Mouse (Mus musculus): ENCODE results near the gene Taar7f. TPM values are rescaled to one million over a fixed set of nuclear protein-coding genes. Genes with fewer than 3 reads are reported as not detected.

Taar7f gene
- not detected in 2 replicates for polyA plus RNA-seq (2012; rRNA removed)

DNA sequence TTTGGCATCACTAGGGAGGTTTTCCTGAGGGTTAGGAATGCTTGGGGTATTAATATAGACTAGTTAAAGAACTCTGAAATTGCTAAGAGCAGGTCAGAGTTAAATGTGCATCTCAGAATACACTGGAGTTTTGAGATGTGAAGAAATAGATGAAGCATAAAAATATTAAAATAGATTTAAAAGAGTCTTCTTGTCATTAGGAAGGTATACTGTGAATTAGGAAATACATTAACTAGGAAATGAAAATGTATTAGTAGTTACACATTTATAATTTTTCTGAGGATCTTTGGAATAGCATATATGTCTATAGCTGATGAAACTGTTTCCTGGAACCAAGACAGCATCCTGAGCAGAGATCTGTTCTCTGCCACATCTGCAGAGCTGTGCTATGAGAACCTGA, at the start of gene Taar7f:
Gene Taar7f, plus strand, starts transcription at position 301 of the 400 bp plus-strand sequence.
- DNase-seq, result no peak
- TF ChIP-seq CTCF (conservative IDR thresholded peaks at IDR 0.05; ENCODE audit: insufficient read depth, insufficient read length, low read depth, low read length), result no peak
- no peak for TF ChIP-seq POLR2A (IDR thresholded peaks at IDR 0.05; ENCODE audit: low read depth, low read length)
- H3K4me1 ChIP-seq (ENCODE audit: control insufficient read depth, insufficient read depth, low read length), result no peaks in the 10 kb centered on the region
- H3K4me3 ChIP-seq (ENCODE audit: insufficient read depth, low read depth, low read length), result no peak within 1 kb of the TSS
- H3K27ac ChIP-seq (ENCODE audit: insufficient read depth, low read depth, low read length), result no peak within 1 kb of the TSS
- H3K27me3 ChIP-seq (replicated peaks; ENCODE audit: control insufficient read depth, insufficient read depth, low read length), result no peaks in the 10 kb centered on the region; the same call in 1 of the 2 replicates
- H3K36me3 ChIP-seq (ENCODE audit: control insufficient read depth, insufficient read depth, low read length), result no peaks in the 10 kb centered on the region

DNA sequence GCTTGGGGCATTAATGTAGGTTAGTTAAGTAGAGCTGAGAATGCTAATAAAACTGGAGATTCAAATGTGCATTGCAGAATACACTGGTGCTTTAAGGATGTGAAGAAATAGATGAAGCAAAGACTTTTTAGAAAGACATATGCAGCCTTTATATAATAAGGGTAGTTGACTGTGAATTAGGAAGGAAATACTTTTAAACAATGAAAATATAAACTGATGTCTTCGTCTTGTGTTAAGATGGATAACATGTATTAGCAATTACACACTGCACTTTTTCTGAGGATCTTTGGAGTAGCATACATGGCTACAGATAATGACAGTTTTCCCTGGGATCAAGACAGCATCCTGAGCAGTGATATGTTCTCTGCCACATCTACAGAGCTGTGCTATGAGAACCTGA, 49.7 kb upstream of the Taar7f start, which contains the start of gene Taar7b:
Gene Taar7b, plus strand, starts transcription at position 301 of the 400 bp plus-strand sequence.
- WGBS, result 73% methylated on average over 1 of the region's 1 CpGs
- DNase-seq, result no peak
- Histone ChIP-seq H3K27ac (ENCODE audit: insufficient read depth, low read depth, low read length) (no peak within 1 kb of the TSS), H3K36me3 (ENCODE audit: control insufficient read depth, insufficient read depth, low read length) (no peaks in the 10 kb centered on the region), H3K27me3 (replicated peaks; ENCODE audit: control insufficient read depth, insufficient read depth, low read length) (no peaks in the 10 kb centered on the region), H3K4me3 (ENCODE audit: insufficient read depth, low read depth, low read length) (no peak within 1 kb of the TSS), H3K4me1 (ENCODE audit: control insufficient read depth, insufficient read depth, low read length) (no peaks in the 10 kb centered on the region)
- TF ChIP-seq POLR2A (IDR thresholded peaks at IDR 0.05; ENCODE audit: low read depth, low read length) (no peak), CTCF (conservative IDR thresholded peaks at IDR 0.05; ENCODE audit: insufficient read depth, insufficient read length, low read depth, low read length) (no peak)

DNA sequence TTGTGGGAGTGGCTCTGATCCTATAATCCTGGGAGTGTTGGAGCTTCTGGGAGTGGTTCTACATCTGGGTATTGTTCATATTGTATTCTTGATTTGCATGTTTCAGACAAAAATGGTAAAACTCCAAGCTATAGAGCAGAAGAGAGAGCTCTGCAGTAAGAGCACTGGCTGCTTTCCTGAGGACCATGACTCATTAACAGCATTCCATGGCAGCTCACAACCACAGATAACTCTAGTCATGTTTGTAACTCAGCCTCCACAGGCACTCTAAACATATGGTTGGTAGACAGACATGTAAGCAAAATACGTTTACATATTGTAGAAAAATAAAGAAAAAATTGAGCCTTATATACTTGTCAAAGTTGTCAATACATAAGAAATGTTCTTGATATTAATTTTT, 42.9 kb upstream of the Taar7f start:
- no peak for TF ChIP-seq POLR2A (IDR thresholded peaks at IDR 0.05; ENCODE audit: low read depth, low read length)
- TF ChIP-seq CTCF (conservative IDR thresholded peaks at IDR 0.05; ENCODE audit: insufficient read depth, insufficient read length, low read depth, low read length), result no peak
- WGBS, result 81% methylated on average over 1 of the region's 1 CpGs

DNA sequence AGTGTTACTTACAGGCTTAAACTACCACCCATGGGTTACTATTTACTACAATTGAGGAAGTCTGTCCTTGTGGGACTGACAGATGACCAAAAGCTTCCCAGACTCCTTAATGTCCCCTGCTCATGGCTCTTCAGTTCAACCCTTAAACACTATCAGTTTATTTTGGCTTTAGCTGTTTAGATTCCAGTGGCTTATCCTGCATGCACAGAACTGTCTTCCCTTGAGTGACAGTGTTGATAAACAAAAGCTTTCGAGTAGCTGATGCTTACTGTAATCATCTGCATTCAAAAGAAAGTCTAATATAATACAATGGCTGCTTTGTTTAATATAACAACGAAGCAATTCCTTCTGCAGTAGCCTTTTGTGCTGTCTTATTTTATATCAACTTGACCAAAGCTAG, 42.3 kb upstream of the Taar7f start:
- no peaks in the 10 kb centered on the region for H3K27me3 ChIP-seq (replicated peaks; ENCODE audit: control insufficient read depth, insufficient read depth, low read length)
- DNase-seq, result no peak
- no peak overlapping the region for H3K27ac ChIP-seq (ENCODE audit: insufficient read depth, low read depth, low read length)
- H3K4me3 ChIP-seq (ENCODE audit: insufficient read depth, low read depth, low read length), result no peak overlapping the region
- no peaks in the 10 kb centered on the region for H3K4me1 ChIP-seq (ENCODE audit: control insufficient read depth, insufficient read depth, low read length)
- H3K36me3 ChIP-seq (ENCODE audit: control insufficient read depth, insufficient read depth, low read length), result no peaks in the 10 kb centered on the region
- TF ChIP-seq CTCF (conservative IDR thresholded peaks at IDR 0.05; ENCODE audit: insufficient read depth, insufficient read length, low read depth, low read length) (no peak), POLR2A (IDR thresholded peaks at IDR 0.05; ENCODE audit: low read depth, low read length) (no peak)
- WGBS, result 77% methylated on average over 2 of the region's 2 CpGs

More for the DNA sequence above, 42.9 kb upstream of the Taar7f start:
- H3K36me3 ChIP-seq (ENCODE audit: control insufficient read depth, insufficient read depth, low read length), result no peaks in the 10 kb centered on the region
- H3K4me3 ChIP-seq (ENCODE audit: insufficient read depth, low read depth, low read length), result no peak overlapping the region
- no peaks in the 10 kb centered on the region for H3K27me3 ChIP-seq (replicated peaks; ENCODE audit: control insufficient read depth, insufficient read depth, low read length)
- DNase-seq, result no peak
- no peaks in the 10 kb centered on the region for H3K4me1 ChIP-seq (ENCODE audit: control insufficient read depth, insufficient read depth, low read length)
- H3K27ac ChIP-seq (ENCODE audit: insufficient read depth, low read depth, low read length), result no peak overlapping the region

DNA sequence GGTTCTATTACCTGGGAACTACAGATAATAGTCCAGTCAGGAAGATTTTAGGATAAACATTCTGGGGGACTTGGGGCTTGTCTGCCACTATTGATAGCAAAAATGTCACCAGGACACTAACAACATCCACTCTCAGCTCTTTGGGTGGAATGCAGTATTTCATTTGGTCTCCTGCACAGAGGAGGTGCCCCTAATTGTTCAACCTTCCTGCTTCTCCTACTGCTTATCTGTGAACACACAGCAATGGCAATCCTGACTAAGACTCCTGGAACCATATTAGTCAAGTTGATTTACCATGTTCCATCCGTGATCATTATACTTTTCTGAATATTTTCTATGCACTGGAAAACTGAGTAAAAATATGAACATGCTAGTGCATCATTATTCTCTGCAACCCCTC, 41.2 kb upstream of the Taar7f start:
- Histone ChIP-seq H3K4me3 (ENCODE audit: insufficient read depth, low read depth, low read length) (no peak overlapping the region), H3K36me3 (ENCODE audit: control insufficient read depth, insufficient read depth, low read length) (no peaks in the 10 kb centered on the region), H3K27me3 (replicated peaks; ENCODE audit: control insufficient read depth, insufficient read depth, low read length) (no peaks in the 10 kb centered on the region), H3K27ac (ENCODE audit: insufficient read depth, low read depth, low read length) (no peak overlapping the region), H3K4me1 (ENCODE audit: control insufficient read depth, insufficient read depth, low read length) (no peaks in the 10 kb centered on the region)
- 88% methylated on average over 1 of the region's 1 CpGs for WGBS
- DNase-seq, result no peak
- TF ChIP-seq CTCF (conservative IDR thresholded peaks at IDR 0.05; ENCODE audit: insufficient read depth, insufficient read length, low read depth, low read length) (no peak), POLR2A (IDR thresholded peaks at IDR 0.05; ENCODE audit: low read depth, low read length) (no peak)

DNA sequence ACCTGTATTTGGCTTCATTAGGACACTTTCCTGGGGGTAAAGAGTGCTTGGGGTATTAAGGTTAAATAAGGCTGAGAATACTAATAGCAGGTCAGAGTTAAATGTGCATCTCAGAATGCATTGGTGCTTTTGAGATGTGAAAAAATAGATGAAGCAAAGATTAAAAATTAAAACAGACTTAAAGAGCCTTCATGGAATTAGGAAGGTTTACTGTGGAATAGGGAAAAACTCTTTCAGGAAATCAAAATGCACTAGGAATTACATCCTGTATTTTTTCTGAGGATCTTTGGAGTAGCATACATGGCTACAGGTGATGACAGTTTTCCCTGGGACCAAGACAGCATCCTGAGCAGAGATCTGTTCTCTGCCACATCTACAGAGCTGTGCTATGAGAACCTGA, 22.4 kb upstream of the Taar7f start, which contains the start of gene Taar7d:
Gene Taar7d, plus strand, starts transcription at position 301 of the 400 bp plus-strand sequence.
- no peaks in the 10 kb centered on the region for H3K4me1 ChIP-seq (ENCODE audit: control insufficient read depth, insufficient read depth, low read length)
- no peaks in the 10 kb centered on the region for H3K27me3 ChIP-seq (replicated peaks; ENCODE audit: control insufficient read depth, insufficient read depth, low read length)
- H3K4me3 ChIP-seq (ENCODE audit: insufficient read depth, low read depth, low read length), result no peak within 1 kb of the TSS
- H3K36me3 ChIP-seq (ENCODE audit: control insufficient read depth, insufficient read depth, low read length), result no peaks in the 10 kb centered on the region
- TF ChIP-seq CTCF (conservative IDR thresholded peaks at IDR 0.05; ENCODE audit: insufficient read depth, insufficient read length, low read depth, low read length) (no peak), POLR2A (IDR thresholded peaks at IDR 0.05; ENCODE audit: low read depth, low read length) (no peak)
- H3K27ac ChIP-seq (ENCODE audit: insufficient read depth, low read depth, low read length), result no peak within 1 kb of the TSS
- no peak for DNase-seq

DNA sequence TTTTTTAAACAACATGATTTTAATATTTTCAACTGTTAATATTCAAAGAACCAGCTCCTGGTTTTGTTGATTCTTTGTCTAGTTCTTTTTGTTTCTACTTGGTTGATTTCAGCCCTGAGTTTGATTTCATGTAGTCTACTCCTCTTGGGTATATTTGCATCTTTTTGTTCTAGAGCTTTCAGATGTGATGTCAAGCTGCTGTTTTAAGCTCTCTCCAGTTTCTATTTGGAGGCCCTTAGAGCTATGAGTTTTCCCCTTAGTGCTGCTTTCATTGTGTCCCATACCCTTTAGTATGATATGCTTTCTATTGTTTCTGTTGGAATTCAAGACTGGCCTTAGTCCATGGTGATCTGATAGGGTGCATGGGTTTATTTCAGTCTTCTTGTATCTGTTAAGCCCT, 18.0 kb upstream of the Taar7f start:
- Histone ChIP-seq H3K4me3 (ENCODE audit: insufficient read depth, low read depth, low read length) (no peak overlapping the region), H3K36me3 (ENCODE audit: control insufficient read depth, insufficient read depth, low read length) (no peaks in the 10 kb centered on the region), H3K27ac (ENCODE audit: insufficient read depth, low read depth, low read length) (no peak overlapping the region), H3K27me3 (replicated peaks; ENCODE audit: control insufficient read depth, insufficient read depth, low read length) (no peaks in the 10 kb centered on the region), H3K4me1 (ENCODE audit: control insufficient read depth, insufficient read depth, low read length) (no peaks in the 10 kb centered on the region)
- DNase-seq, result no peak
- TF ChIP-seq CTCF (conservative IDR thresholded peaks at IDR 0.05; ENCODE audit: insufficient read depth, insufficient read length, low read depth, low read length) (no peak), POLR2A (IDR thresholded peaks at IDR 0.05; ENCODE audit: low read depth, low read length) (no peak)
